In the genomic region with DNA sequence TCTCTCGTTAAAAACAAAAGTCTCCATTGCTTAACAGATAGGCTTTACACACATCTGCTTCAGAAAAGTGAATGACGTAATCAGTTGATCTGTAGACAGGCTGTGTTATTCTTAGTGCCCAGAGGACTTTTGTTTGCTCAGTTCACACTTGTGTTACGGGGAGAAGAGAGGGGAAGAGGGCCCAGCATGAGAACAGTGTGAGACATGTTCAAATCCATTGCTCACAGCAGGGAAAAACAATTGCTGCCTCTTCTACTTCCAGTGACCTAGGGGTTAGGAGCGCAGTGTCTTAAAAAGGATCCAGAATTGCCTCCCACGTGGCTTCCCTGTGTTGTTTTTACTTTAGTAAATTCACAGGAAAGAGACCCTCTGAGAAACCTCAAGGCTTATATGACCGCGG, we compare ENCODE assay signal across 21 mouse cellular contexts.
A peak's percentile ranks its signal among the peaks of the same experiment; 100 is the strongest.
DNase-seq lines count a peak whose midpoint lies in the region; ATAC-seq and TF ChIP-seq lines count a peak whose summit lies in the region.
"Had no signal": no experiment of that assay in that cellular context is flagged by ENCODE, and none has a peak within 500 bp of the region (broad histone marks: within the 10 kb centered on the region; RNA-seq: fewer than 3 reads in every experiment).

No protein-coding gene starts in this region.

- peak; percentile 78; the same call in 1 of the 2 replicates for ATAC-seq in forebrain, embryonic 12.5 days (ENCODE audit: low FRiP score)
- no peak for ATAC-seq in forebrain, postnatal 0 days
- 0 out of 2 replicates have a peak, but pooled peaks have one; percentile 24 for ATAC-seq in midbrain, embryonic 15.5 days (replicated peaks)
- ATAC-seq in midbrain, embryonic 14.5 days (ENCODE audit: low FRiP score, low TSS enrichment) = no peak
- ATAC-seq in erythroid progenitor cell, adult 5-6 weeks (replicated peaks; ENCODE audit: low FRiP score, poor library complexity, severe bottlenecking) = no peak
- ATAC-seq: intestine, embryonic 16.5 days; midbrain, embryonic 16.5 days had no signal

- no peak overlapping the region for H3K4me3 ChIP-seq in forebrain, embryonic 12.5 days (replicated peaks)
- no peak overlapping the region for H3K4me3 ChIP-seq in forebrain, postnatal 0 days (ENCODE audit: low read depth, low read length)
- no peak overlapping the region for H3K4me3 ChIP-seq in midbrain, embryonic 15.5 days
- H3K4me3 ChIP-seq in midbrain, embryonic 14.5 days (replicated peaks; ENCODE audit: low read depth, low read length) = no peak overlapping the region
- H3K4me3 ChIP-seq: gastrocnemius, adult 2 months; heart, embryonic 10.5 days; kidney, embryonic 15.5 days had no signal

- H3K27me3 ChIP-seq in forebrain, embryonic 12.5 days = peaks cover 23% of the 10 kb centered on the region
- H3K27me3 ChIP-seq in forebrain, postnatal 0 days (ENCODE audit: insufficient read depth, low read length) = no peaks in the 10 kb centered on the region
- no peaks in the 10 kb centered on the region for H3K27me3 ChIP-seq in midbrain, embryonic 15.5 days (replicated peaks)
- H3K27me3 ChIP-seq in midbrain, embryonic 14.5 days (ENCODE audit: control insufficient read depth, insufficient read depth, low read length) = no peaks in the 10 kb centered on the region
- H3K27me3 ChIP-seq: kidney, embryonic 15.5 days had no signal

- 15% methylated on average over 7 of the region's 7 CpGs for WGBS in forebrain, embryonic 12.5 days
- 24% methylated on average over 7 of the region's 7 CpGs for WGBS in forebrain, postnatal 0 days
- WGBS in midbrain, embryonic 15.5 days = 33% methylated on average over 7 of the region's 7 CpGs
- 38% methylated on average over 7 of the region's 7 CpGs for WGBS in midbrain, embryonic 14.5 days

- no peak overlapping the region for H3K9ac ChIP-seq in forebrain, embryonic 12.5 days
- no peak overlapping the region for H3K9ac ChIP-seq in forebrain, postnatal 0 days
- no peak overlapping the region for H3K9ac ChIP-seq in midbrain, embryonic 15.5 days
- H3K9ac ChIP-seq in midbrain, embryonic 14.5 days (replicated peaks; ENCODE audit: low read length) = no peak overlapping the region
- H3K9ac ChIP-seq: hindbrain, embryonic 14.5 days; kidney, embryonic 15.5 days; lung, embryonic 14.5 days had no signal

- no peaks in the 10 kb centered on the region for H3K36me3 ChIP-seq in forebrain, embryonic 12.5 days (replicated peaks)
- H3K36me3 ChIP-seq in forebrain, postnatal 0 days (ENCODE audit: insufficient read depth) = no peaks in the 10 kb centered on the region
- H3K36me3 ChIP-seq in midbrain, embryonic 15.5 days (replicated peaks) = no peaks in the 10 kb centered on the region
- H3K36me3 ChIP-seq in midbrain, embryonic 14.5 days (ENCODE audit: control insufficient read depth, insufficient read depth, low read length) = no peaks in the 10 kb centered on the region
- H3K36me3 ChIP-seq: G1E; heart, embryonic 10.5 days; kidney, embryonic 15.5 days had no signal

- H3K4me1 ChIP-seq in forebrain, embryonic 12.5 days = peaks cover 8% of the 10 kb centered on the region
- no peaks in the 10 kb centered on the region for H3K4me1 ChIP-seq in forebrain, postnatal 0 days (ENCODE audit: insufficient read depth)
- H3K4me1 ChIP-seq in midbrain, embryonic 15.5 days = no peaks in the 10 kb centered on the region; the same call in 1 of the 2 replicates
- H3K4me1 ChIP-seq in midbrain, embryonic 14.5 days (ENCODE audit: control insufficient read depth, insufficient read depth, low read length) = no peaks in the 10 kb centered on the region
- H3K4me1 ChIP-seq: heart, embryonic 10.5 days had no signal

- H3K4me2 ChIP-seq in forebrain, embryonic 12.5 days = no peak overlapping the region
- no peak overlapping the region for H3K4me2 ChIP-seq in forebrain, postnatal 0 days (ENCODE audit: low read depth)
- H3K4me2 ChIP-seq in midbrain, embryonic 15.5 days = no peak overlapping the region
- H3K4me2 ChIP-seq in midbrain, embryonic 14.5 days (ENCODE audit: low read length) = no peak overlapping the region
- H3K4me2 ChIP-seq: hindbrain, embryonic 14.5 days; kidney, embryonic 15.5 days; liver, embryonic 11.5 days; lung, embryonic 14.5 days had no signal

- no peak for TF ChIP-seq CTCF in forebrain, postnatal 0 days (IDR thresholded peaks at IDR 0.05; ENCODE audit: low read depth)

- no peaks in the 10 kb centered on the region for H3K9me3 ChIP-seq in forebrain, embryonic 12.5 days
- H3K9me3 ChIP-seq in forebrain, postnatal 0 days (ENCODE audit: low read length) = no peaks in the 10 kb centered on the region
- no peaks in the 10 kb centered on the region for H3K9me3 ChIP-seq in midbrain, embryonic 15.5 days
- no peaks in the 10 kb centered on the region for H3K9me3 ChIP-seq in midbrain, embryonic 14.5 days (ENCODE audit: control insufficient read depth, low read length)
- H3K9me3 ChIP-seq: G1E; heart, embryonic 10.5 days; kidney, embryonic 15.5 days had no signal

- no peak overlapping the region for H3K27ac ChIP-seq in forebrain, embryonic 12.5 days
- no peak overlapping the region for H3K27ac ChIP-seq in forebrain, postnatal 0 days (ENCODE audit: low read depth, low read length)
- no peak overlapping the region for H3K27ac ChIP-seq in midbrain, embryonic 15.5 days
- H3K27ac ChIP-seq in midbrain, embryonic 14.5 days (replicated peaks; ENCODE audit: low read depth, low read length) = no peak overlapping the region
- H3K27ac ChIP-seq: gastrocnemius, adult 2 months; heart, embryonic 10.5 days; hindbrain, embryonic 14.5 days; kidney, embryonic 15.5 days had no signal

- no peak for DNase-seq in forebrain, postnatal 0 days
- DNase-seq in midbrain, embryonic 14.5 days = no peak
- peak; percentile 57 for DNase-seq in embryo, embryonic 11 days
- DNase-seq in mesoderm, embryonic 11.5 days (ENCODE audit: low read depth, low spot score) = peak; percentile 57
- no peak for DNase-seq in adrenal gland, adult (ENCODE audit: inconsistent age in 2 of 2, low spot score in 1 of 2)
- DNase-seq: cerebellum, adult 2 months; gastrocnemius, adult 2 months; lung, embryonic 14.5 days; lung, postnatal 4 days; right cerebral cortex, postnatal 14 days; thymus, adult 2 months had no signal

Comparison
In these comparisons a context has a peak if more than half of its experiments do, and no peak if none do; other contexts are left out.
1. ATAC-seq: peak in forebrain, embryonic 12.5 days (single experiment) and midbrain, embryonic 15.5 days (single experiment); none in forebrain, postnatal 0 days (single experiment), midbrain, embryonic 14.5 days (single experiment) and erythroid progenitor cell, adult 5-6 weeks (single experiment).
2. DNase-seq: peak in embryo, embryonic 11 days (single experiment) and mesoderm, embryonic 11.5 days (single experiment); none in forebrain, postnatal 0 days (single experiment), midbrain, embryonic 14.5 days (single experiment) and adrenal gland, adult (0 of 2).